Mouse (Mus musculus): ENCODE measurements around the gene Bcl11a. TPM values are rescaled to one million over a fixed set of nuclear protein-coding genes. Genes with fewer than 3 reads are reported as not detected.

Gene Bcl11a
- polyA plus RNA-seq, 1 experiment from 2014 or later = 42.5 TPM

DNA sequence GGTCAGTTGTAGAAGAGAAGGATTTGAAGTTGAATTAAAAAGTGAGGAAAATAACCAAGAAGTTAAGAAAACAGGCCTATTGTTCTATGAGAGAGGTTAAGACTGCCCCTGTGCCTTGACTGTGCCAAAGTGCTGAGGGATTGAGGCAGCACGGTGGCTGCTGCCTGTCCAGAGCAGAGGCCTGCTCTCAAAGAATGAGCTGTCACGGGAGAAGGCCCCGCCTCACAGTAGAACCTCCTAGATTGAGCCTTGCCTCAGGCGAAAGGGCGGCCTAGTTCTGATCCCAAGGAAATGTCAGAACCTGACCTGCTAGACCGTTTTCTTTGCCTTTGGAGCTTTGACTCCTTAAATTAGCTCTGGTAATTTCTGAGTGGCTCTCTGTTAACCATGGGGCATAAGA, 69.8 kb downstream of the Bcl11a start:
- 89% methylated on average over 6 of the region's 6 CpGs for WGBS

DNA sequence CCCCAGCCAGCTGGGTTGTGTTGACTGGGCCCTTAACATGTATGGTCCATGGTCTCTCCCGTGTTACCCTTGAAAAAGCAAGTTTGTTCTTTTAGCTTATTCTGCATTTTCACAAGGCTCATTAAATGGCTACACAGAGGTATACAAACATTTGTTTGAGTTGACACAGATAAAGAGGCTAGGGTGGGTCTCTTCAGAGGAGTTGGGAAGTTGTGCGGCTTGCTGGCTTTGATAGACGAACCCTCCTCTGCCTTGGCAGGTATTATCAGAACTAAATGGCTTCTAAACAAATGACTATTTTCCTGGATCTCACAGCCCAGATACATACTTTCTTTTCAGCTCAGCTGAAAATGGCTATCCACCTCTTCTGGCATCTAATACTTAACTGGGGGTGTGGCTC, 70.7 kb downstream of the Bcl11a start:
- Histone ChIP-seq H3K27ac (ENCODE audit: low read depth, low read length) (no peak overlapping the region), H3K9me3 (ENCODE audit: control insufficient read depth, low read length) (no peaks in the 10 kb centered on the region), H3K4me3 (ENCODE audit: low read depth, low read length) (no peak overlapping the region), H3K4me1 (ENCODE audit: control insufficient read depth, insufficient read depth, low read length) (0 out of 2 replicates have a peak, but pooled peaks cover 2% of the 10 kb centered on the region), H3K36me3 (ENCODE audit: control insufficient read depth, insufficient read depth, low read length) (0 out of 2 replicates have a peak, but pooled peaks cover 4% of the 10 kb centered on the region), H3K4me2 (no peak overlapping the region), H3K9ac (ENCODE audit: low read length) (no peak overlapping the region), H3K27me3 (ENCODE audit: control insufficient read depth, insufficient read depth, low read length) (no peaks in the 10 kb centered on the region)
- DNase-seq (ENCODE audit: low spot score, missing footprints) (no peak), ATAC-seq (ENCODE audit: low FRiP score) (no peak)
- 92% methylated on average over 3 of the region's 3 CpGs for WGBS

More for the DNA sequence above, 69.8 kb downstream of the Bcl11a start:
- no peak for DNase-seq (ENCODE audit: low spot score, missing footprints)
- Histone ChIP-seq H3K4me2 (no peak overlapping the region), H3K27ac (ENCODE audit: low read depth, low read length) (no peak overlapping the region), H3K9ac (ENCODE audit: low read length) (no peak overlapping the region), H3K36me3 (ENCODE audit: control insufficient read depth, insufficient read depth, low read length) (0 out of 2 replicates have a peak, but pooled peaks cover 4% of the 10 kb centered on the region), H3K4me1 (ENCODE audit: control insufficient read depth, insufficient read depth, low read length) (0 out of 2 replicates have a peak, but pooled peaks cover 2% of the 10 kb centered on the region), H3K4me3 (ENCODE audit: low read depth, low read length) (no peak overlapping the region), H3K9me3 (ENCODE audit: control insufficient read depth, low read length) (no peaks in the 10 kb centered on the region), H3K27me3 (ENCODE audit: control insufficient read depth, insufficient read depth, low read length) (no peaks in the 10 kb centered on the region)
- ATAC-seq (ENCODE audit: low FRiP score) = no peak

DNA sequence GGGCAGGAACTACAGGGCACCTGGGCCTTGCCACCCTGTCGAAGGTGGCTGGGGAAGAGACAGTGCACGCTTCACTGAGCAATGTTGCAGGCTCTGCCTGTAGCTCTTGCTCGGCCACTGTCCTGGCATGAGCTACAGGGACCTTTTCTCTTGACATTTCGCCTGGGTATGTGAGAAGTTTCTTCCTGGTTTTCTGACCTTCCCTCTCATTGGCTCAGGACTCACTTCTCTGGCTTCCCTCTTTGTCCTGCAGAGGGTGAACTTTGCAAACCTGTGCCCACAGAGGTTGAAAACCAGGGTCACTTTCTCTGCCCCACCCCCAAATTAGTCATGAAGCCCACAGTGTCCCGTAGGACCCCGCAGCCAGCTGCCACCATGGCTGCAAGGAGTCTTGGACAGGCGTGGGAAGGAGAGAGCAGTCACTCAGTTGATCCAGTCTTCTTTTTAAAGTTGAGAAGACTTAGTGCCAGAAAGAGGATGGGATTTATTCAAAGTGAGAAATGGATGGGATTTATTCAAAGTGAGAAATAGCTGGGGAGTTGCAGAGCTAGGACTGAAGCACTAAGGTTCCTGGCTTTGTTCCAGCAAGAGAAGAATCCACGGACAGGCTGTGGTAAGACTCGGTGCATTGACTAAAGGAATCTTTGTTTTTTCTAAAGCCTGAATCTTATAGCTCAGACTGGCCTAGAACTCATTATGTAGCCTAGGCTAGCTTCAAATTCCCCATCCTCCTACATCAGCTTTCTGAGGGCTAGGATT, 71.8 kb downstream of the Bcl11a start:
- Histone ChIP-seq H3K27me3 (ENCODE audit: control insufficient read depth, insufficient read depth, low read length) (no peaks in the 10 kb centered on the region), H3K36me3 (ENCODE audit: control insufficient read depth, insufficient read depth, low read length) (no peaks in the 10 kb centered on the region), H3K9me3 (ENCODE audit: control insufficient read depth, low read length) (no peaks in the 10 kb centered on the region), H3K27ac (ENCODE audit: low read depth, low read length) (no peak overlapping the region), H3K4me3 (ENCODE audit: low read depth, low read length) (no peak overlapping the region), H3K4me1 (ENCODE audit: control insufficient read depth, insufficient read depth, low read length) (0 out of 2 replicates have a peak, but pooled peaks cover 2% of the 10 kb centered on the region), H3K9ac (ENCODE audit: low read length) (no peak overlapping the region), H3K4me2 (no peak overlapping the region)
- no peak for DNase-seq (ENCODE audit: low spot score, missing footprints)
- no peak for ATAC-seq (ENCODE audit: low FRiP score)
- WGBS = 82% methylated on average over 9 of the region's 9 CpGs

DNA sequence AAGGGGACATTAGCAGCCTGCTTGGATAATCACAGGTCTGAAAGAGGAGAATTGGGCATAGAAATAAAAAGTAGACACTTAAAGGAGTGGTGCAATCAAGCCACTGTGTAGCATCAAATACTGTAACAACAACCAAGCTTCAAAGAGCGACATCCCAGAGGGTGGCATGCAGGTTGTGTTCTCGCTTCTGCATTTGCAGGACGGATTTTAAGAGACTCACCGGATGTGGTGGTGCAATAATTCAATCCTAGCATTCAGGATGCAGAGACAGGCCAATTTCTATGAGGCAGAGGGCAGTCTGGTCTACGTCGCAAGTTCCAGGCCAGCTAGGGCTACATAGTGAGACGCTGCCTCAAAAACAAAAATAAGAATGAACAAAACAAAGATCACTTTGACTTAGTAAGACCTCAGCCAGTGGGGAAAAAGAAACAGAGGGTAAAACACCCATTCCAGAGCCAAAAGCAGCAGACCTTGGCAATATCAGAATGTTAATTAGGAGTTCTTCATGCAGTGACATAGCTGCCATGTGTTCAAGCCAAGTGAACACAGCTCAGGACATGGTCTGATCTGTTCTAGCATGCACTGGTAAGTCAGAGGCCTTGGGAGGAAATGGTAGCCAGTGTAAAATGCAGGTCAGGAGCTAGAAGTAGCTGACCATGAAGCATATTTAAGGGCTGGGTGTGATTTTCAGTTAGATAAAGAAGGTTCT, 74.4 kb downstream of the Bcl11a start:
- Histone ChIP-seq H3K4me1 (ENCODE audit: control insufficient read depth, insufficient read depth, low read length) (0 out of 2 replicates have a peak, but pooled peaks cover 2% of the 10 kb centered on the region), H3K9ac (ENCODE audit: low read length) (no peak overlapping the region), H3K4me3 (ENCODE audit: low read depth, low read length) (no peak overlapping the region), H3K36me3 (ENCODE audit: control insufficient read depth, insufficient read depth, low read length) (no peaks in the 10 kb centered on the region), H3K27me3 (ENCODE audit: control insufficient read depth, insufficient read depth, low read length) (no peaks in the 10 kb centered on the region), H3K9me3 (ENCODE audit: control insufficient read depth, low read length) (no peaks in the 10 kb centered on the region), H3K4me2 (no peak overlapping the region), H3K27ac (ENCODE audit: low read depth, low read length) (no peak overlapping the region)
- no peak for ATAC-seq (ENCODE audit: low FRiP score)
- 94% methylated on average over 7 of the region's 7 CpGs for WGBS
- no peak for DNase-seq (ENCODE audit: low spot score, missing footprints)

DNA sequence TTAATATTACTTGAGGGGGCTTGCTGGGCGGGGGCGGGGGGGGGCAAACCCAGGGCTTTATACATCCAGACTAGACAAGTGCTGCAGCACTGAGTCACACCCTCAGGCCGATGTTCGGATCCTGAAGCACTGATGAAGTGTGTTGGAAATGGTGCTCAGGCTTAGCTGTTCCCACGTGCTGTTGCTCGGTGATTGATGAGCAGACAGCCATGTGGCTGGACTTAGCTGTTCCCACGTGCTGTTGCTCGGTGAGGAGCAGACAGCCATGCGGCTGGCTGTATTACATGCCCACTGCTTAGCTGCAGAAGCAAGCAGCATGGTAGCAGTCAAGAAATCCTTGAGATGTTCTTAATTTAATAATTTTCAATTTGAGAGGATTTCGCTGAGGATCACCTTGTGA, 75.2 kb downstream of the Bcl11a start:
- H3K36me3 ChIP-seq (ENCODE audit: control insufficient read depth, insufficient read depth, low read length) = no peaks in the 10 kb centered on the region
- 81% methylated on average over 10 of the region's 10 CpGs for WGBS
- 0 out of 2 replicates have a peak, but pooled peaks cover 2% of the 10 kb centered on the region for H3K4me1 ChIP-seq (ENCODE audit: control insufficient read depth, insufficient read depth, low read length)
- DNase-seq (ENCODE audit: low spot score, missing footprints) = no peak
- H3K9me3 ChIP-seq (ENCODE audit: control insufficient read depth, low read length) = no peaks in the 10 kb centered on the region
- H3K4me2 ChIP-seq = no peak overlapping the region
- H3K4me3 ChIP-seq (ENCODE audit: low read depth, low read length) = no peak overlapping the region
- H3K9ac ChIP-seq (ENCODE audit: low read length) = no peak overlapping the region
- H3K27me3 ChIP-seq (ENCODE audit: control insufficient read depth, insufficient read depth, low read length) = no peaks in the 10 kb centered on the region
- no peak for ATAC-seq (ENCODE audit: low FRiP score)
- H3K27ac ChIP-seq (ENCODE audit: low read depth, low read length) = no peak overlapping the region

DNA sequence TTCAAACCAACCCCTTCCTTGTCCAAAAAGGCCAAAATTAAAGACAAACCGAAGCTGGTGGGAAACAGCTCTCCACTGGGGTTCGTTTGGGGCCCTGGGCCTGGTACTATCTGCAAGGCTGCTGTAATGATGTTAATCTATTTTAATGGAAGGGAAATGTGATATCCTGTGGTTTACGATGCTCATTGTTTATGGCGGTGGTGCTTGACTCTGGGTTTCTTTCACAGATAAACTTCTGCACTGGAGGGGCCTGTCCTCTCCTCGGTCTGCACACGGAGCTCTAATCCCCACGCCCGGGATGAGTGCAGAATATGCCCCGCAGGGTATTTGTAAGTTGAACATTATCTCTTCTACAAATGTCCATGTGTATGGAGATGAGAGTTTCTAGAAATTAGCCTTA, 80.2 kb downstream of the Bcl11a start:
- no peak for DNase-seq (ENCODE audit: low spot score, missing footprints)
- no peak for ATAC-seq (ENCODE audit: low FRiP score)
- Histone ChIP-seq H3K4me3 (ENCODE audit: low read depth, low read length) (no peak overlapping the region), H3K36me3 (ENCODE audit: control insufficient read depth, insufficient read depth, low read length) (no peaks in the 10 kb centered on the region; the same call in 1 of the 2 replicates), H3K4me2 (no peak overlapping the region), H3K4me1 (ENCODE audit: control insufficient read depth, insufficient read depth, low read length) (peaks cover 7% of the 10 kb centered on the region), H3K9me3 (ENCODE audit: control insufficient read depth, low read length) (no peaks in the 10 kb centered on the region), H3K27ac (ENCODE audit: low read depth, low read length) (no peak overlapping the region), H3K9ac (ENCODE audit: low read length) (no peak overlapping the region), H3K27me3 (ENCODE audit: control insufficient read depth, insufficient read depth, low read length) (no peaks in the 10 kb centered on the region)
- 85% methylated on average over 9 of the region's 9 CpGs for WGBS

DNA sequence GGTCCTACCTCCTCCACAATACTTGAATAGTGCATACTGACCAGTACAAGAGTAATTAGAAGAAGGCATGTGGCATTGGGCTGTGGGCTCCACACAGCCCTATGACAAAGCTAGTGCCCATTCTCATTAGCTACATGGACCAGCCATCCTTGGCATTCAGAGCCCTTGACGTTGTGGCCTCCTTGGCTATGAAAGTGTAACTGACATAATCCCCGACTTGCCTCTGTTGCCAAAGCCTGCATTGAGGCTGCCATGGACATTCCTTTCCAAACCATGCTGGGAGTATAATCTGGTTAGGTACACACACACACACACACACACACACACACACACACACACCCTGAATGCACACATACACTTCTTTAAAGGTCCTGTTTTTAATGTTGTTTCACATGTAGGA, 81.8 kb downstream of the Bcl11a start:
- H3K4me1 ChIP-seq (ENCODE audit: control insufficient read depth, insufficient read depth, low read length) = peaks cover 7% of the 10 kb centered on the region

DNA sequence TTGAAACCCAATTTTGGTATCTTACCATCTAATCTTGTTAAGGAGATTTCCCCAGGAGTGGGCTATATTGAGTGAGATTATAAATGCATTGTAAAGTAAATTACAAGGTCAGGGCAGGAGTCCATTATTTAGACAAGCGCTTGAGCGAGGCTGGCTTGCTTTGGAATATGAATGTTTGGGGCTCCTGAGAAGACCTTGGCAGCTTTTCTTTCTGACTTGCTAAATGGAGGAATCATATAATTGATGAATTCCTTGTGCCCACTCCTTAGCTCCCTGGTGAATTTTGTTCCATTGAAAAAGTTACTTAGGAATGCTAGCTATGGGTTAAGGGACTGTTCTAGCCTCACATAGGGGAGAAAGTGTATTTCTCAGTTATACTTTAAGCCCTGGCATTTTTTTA, 83.6 kb downstream of the Bcl11a start:
- 47% methylated on average over 2 of the region's 2 CpGs for WGBS
- H3K9me3 ChIP-seq (ENCODE audit: control insufficient read depth, low read length) = no peaks in the 10 kb centered on the region
- no peaks in the 10 kb centered on the region for H3K27me3 ChIP-seq (ENCODE audit: control insufficient read depth, insufficient read depth, low read length)
- peaks cover 14% of the 10 kb centered on the region; the same call in 1 of the 2 replicates for H3K36me3 ChIP-seq (ENCODE audit: control insufficient read depth, insufficient read depth, low read length)
- no peak overlapping the region for H3K27ac ChIP-seq (ENCODE audit: low read depth, low read length)
- H3K4me2 ChIP-seq = no peak overlapping the region
- H3K4me3 ChIP-seq (ENCODE audit: low read depth, low read length) = no peak overlapping the region
- H3K4me1 ChIP-seq (ENCODE audit: control insufficient read depth, insufficient read depth, low read length) = peaks cover 7% of the 10 kb centered on the region
- no peak overlapping the region for H3K9ac ChIP-seq (ENCODE audit: low read length)
- ATAC-seq (ENCODE audit: low FRiP score) (no peak), DNase-seq (ENCODE audit: low spot score, missing footprints) (no peak)

More for the DNA sequence above, 81.8 kb downstream of the Bcl11a start:
- ATAC-seq (ENCODE audit: low FRiP score) (no peak), DNase-seq (ENCODE audit: low spot score, missing footprints) (no peak)
- peaks cover 11% of the 10 kb centered on the region; the same call in 1 of the 2 replicates for H3K36me3 ChIP-seq (ENCODE audit: control insufficient read depth, insufficient read depth, low read length)
- no peak overlapping the region for H3K4me2 ChIP-seq
- no peaks in the 10 kb centered on the region for H3K27me3 ChIP-seq (ENCODE audit: control insufficient read depth, insufficient read depth, low read length)
- no peak overlapping the region for H3K9ac ChIP-seq (ENCODE audit: low read length)
- 89% methylated on average over 2 of the region's 2 CpGs for WGBS
- no peak overlapping the region for H3K4me3 ChIP-seq (ENCODE audit: low read depth, low read length)
- H3K9me3 ChIP-seq (ENCODE audit: control insufficient read depth, low read length) = no peaks in the 10 kb centered on the region
- H3K27ac ChIP-seq (ENCODE audit: low read depth, low read length) = no peak overlapping the region

DNA sequence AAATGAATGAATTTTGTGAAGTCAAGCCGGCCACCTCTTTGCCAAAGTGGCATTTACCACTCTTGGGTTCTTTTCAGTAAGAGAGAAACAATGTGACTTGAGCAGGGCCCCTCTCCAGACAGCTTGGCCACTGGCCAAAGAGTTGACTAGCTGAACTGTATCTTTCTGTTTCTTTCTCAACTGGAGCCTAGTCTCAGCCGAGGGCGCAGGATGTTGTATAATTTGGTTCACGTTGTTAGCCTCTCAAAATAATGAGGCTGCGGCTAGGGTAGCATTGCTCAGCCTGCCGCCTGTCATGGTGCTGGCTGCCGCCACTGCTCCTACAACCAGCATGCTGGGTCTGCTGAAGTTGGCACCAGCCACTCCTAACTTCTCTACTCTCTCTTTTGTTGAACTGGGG, 84.2 kb downstream of the Bcl11a start:
- Histone ChIP-seq H3K27ac (ENCODE audit: low read depth, low read length) (no peak overlapping the region), H3K9ac (ENCODE audit: low read length) (no peak overlapping the region), H3K36me3 (ENCODE audit: control insufficient read depth, insufficient read depth, low read length) (peaks cover 14% of the 10 kb centered on the region; the same call in 1 of the 2 replicates), H3K4me2 (no peak overlapping the region), H3K9me3 (ENCODE audit: control insufficient read depth, low read length) (no peaks in the 10 kb centered on the region), H3K27me3 (ENCODE audit: control insufficient read depth, insufficient read depth, low read length) (no peaks in the 10 kb centered on the region), H3K4me3 (ENCODE audit: low read depth, low read length) (no peak overlapping the region), H3K4me1 (ENCODE audit: control insufficient read depth, insufficient read depth, low read length) (peaks cover 7% of the 10 kb centered on the region)
- 83% methylated on average over 7 of the region's 7 CpGs for WGBS
- DNase-seq (ENCODE audit: low spot score, missing footprints) (no peak), ATAC-seq (ENCODE audit: low FRiP score) (no peak)
